Mouse (Mus musculus) ES-E14 (cell line): Measurements from ENCODE around the gene Sh3bp2.

ENCODE experiments used
- CHD2 ChIP-seq: IDR thresholded peaks from 2 replicates; pipeline ENCODE4 v1.6.1; 2014; ENCODE audit warnings: mild to moderate bottlenecking, low read depth, low read length, inconsistent platforms
- HCFC1 ChIP-seq: IDR thresholded peaks from 2 replicates; pipeline ENCODE4 v1.6.1; 2012; ENCODE audit warnings: low read length, inconsistent platforms, borderline replicate concordance; ENCODE audit not compliant: insufficient read depth
- MAFK ChIP-seq: IDR thresholded peaks from 2 replicates; pipeline ENCODE4 v1.6.1; 2014; ENCODE audit warnings: mild to moderate bottlenecking, low read depth, low read length, inconsistent platforms; ENCODE audit not compliant: insufficient read depth
- ZC3H11A ChIP-seq: IDR thresholded peaks from 2 replicates; pipeline ENCODE4 v1.6.1; 2012; ENCODE audit warnings: low read depth, mild to moderate bottlenecking, inconsistent platforms, low read length, borderline replicate concordance
- ZNF384 ChIP-seq: IDR thresholded peaks from 2 replicates; pipeline ENCODE4 v1.6.1; 2012; ENCODE audit warnings: low read depth, low read length, inconsistent platforms

- TF ChIP-seq CHD2 (no peak), ZC3H11A (no peak), ZNF384 (no peak), MAFK (no peak), HCFC1 (no peak)
Measured at GRCm38 (mm10) chr5:34520458-34521209, 5.0 kb upstream of the Sh3bp2 start.
